Mouse (Mus musculus): Measurements from ENCODE around the gene Ugt1a7c.

DNA sequence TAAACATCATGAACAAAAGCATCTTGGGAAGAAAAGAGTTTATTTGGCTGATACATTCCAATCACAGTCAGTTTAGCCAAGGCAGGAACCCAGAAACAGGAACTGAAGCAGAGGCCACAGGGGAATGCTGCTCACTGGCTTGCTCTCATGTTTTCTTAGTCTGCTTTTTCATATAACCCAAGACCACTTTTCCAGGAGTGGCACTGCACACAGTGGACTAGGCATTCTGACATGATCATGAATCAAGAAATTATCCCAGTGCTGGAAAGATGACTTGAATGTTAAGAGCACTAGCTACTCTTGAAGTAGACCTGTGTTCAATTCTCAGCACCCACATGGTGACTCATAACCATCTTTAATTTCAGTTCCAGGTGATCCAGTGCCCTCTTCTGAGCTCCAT, 130.9 kb downstream of the Ugt1a7c start:
- no peak for TF ChIP-seq HCFC1 (IDR thresholded peaks at IDR 0.05; ENCODE audit: low read depth, low read length)
- TF ChIP-seq MAFK (IDR thresholded peaks at IDR 0.05; ENCODE audit: insufficient replicate concordance, low read length) = no peak
- TF ChIP-seq E2F4 (IDR thresholded peaks at IDR 0.05; ENCODE audit: insufficient replicate concordance, low read depth, low read length) = no peak
- no peak for TF ChIP-seq CTCF (conservative IDR thresholded peaks at IDR 0.05 in 1 of 2, IDR thresholded peaks at IDR 0.05 in 1 of 2; ENCODE audit: low read depth in 2 of 2, low read length in 2 of 2)

Measured in CH12.LX (cell line).